Mouse (Mus musculus) mouse embryonic stem cell (cell line): ENCODE results near the gene Ccdc114.
"Not testable (repeated sequence)": the region's sequence is repeated elsewhere in the genome, so short reads cannot be mapped to it uniquely, and the experiment has no call there.

Experiments used
- in situ Hi-C, 2 experiments: fragments of 300-500 bp; cut with MboI; formaldehyde crosslinking; loops; 1 replicate in 1 of 2; 3 replicates in 1 of 2; pipeline ENCODE4 v1.14.3; 2019 to 2020; ENCODE audit warnings: low sequenced_read_pairs in 2 of 2, low pct_unique_long_range_greater_than_20kb in 1 of 2, mixed read lengths in 1 of 2; ENCODE audit not compliant: unreplicated experiment in 1 of 2

Gene Ccdc114

GRCm38 (mm10) chr7:45916056-45917003, 7.5 kb upstream of the Ccdc114 start:
- in situ Hi-C loops = no loop called here

GRCm38 (mm10) chr7:45917004-45917704, 6.7 kb upstream of the Ccdc114 start:
- in situ Hi-C loops = no loop called here

GRCm38 (mm10) chr7:45917926-45918325, 5.9 kb upstream of the Ccdc114 start:
- in situ Hi-C loops = no loop called here

GRCm38 (mm10) chr7:45919083-45919671, 4.7 kb upstream of the Ccdc114 start:
- in situ Hi-C loops = no loop called here

- in situ Hi-C loops = loop anchor here in 1 of 2 experiments (10.0 kb wide), 1 partner anchor 185 kb away; no protein-coding TSS in a partner anchor
Measured at GRCm38 (mm10) chr7:45919761-45920160, 4.1 kb upstream of the Ccdc114 start.

- in situ Hi-C loops = loop anchor here in 1 of 2 experiments (10.0 kb wide), 1 partner anchor 186 kb away; no protein-coding TSS in a partner anchor
Measured at GRCm38 (mm10) chr7:45920583-45921241, 3.2 kb upstream of the Ccdc114 start.

GRCm38 (mm10) chr7:45921242-45921621, 2.6 kb upstream of the Ccdc114 start, which contains the start of gene Emp3:
Gene Emp3, minus strand, starts transcription at chr7:45921404.
- in situ Hi-C loops = loop anchor here in 1 of 2 experiments (10.0 kb wide), 1 partner anchor 186 kb away; no protein-coding TSS in a partner anchor

- in situ Hi-C loops = loop anchor here in 1 of 2 experiments (10.0 kb wide), 1 partner anchor 187 kb away; no protein-coding TSS in a partner anchor
Measured at GRCm38 (mm10) chr7:45921950-45922600, 1.8 kb upstream of the Ccdc114 start.

- in situ Hi-C loops = loop anchor here in 1 of 2 experiments (10.0 kb wide), 1 partner anchor 188 kb away; no protein-coding TSS in a partner anchor
Measured at GRCm38 (mm10) chr7:45922928-45923761, 727 bp upstream of the Ccdc114 start.

- in situ Hi-C loops = loop anchor here in 1 of 2 experiments (10.0 kb wide), 1 partner anchor 190 kb away; no protein-coding TSS in a partner anchor
Measured at GRCm38 (mm10) chr7:45924429-45924816, 551 bp downstream of the Ccdc114 start.

GRCm38 (mm10) chr7:45928626-45929295, 4.9 kb downstream of the Ccdc114 start:
- in situ Hi-C loops = loop anchor here in 1 of 2 experiments (10.0 kb wide), 1 partner anchor 194 kb away; no protein-coding TSS in a partner anchor

- in situ Hi-C loops = loop anchor here in 1 of 2 experiments (10.0 kb wide), 1 partner anchor 195 kb away; no protein-coding TSS in a partner anchor
Measured at GRCm38 (mm10) chr7:45929688-45930087, 5.8 kb downstream of the Ccdc114 start.

- in situ Hi-C loops = not testable (repeated sequence)
Measured at GRCm38 (mm10) chr7:45933766-45934165, 9.9 kb downstream of the Ccdc114 start.

GRCm38 (mm10) chr7:45935114-45935513, 11.2 kb downstream of the Ccdc114 start:
- in situ Hi-C loops = no loop called here

GRCm38 (mm10) chr7:45939836-45940235, 16.0 kb downstream of the Ccdc114 start:
- in situ Hi-C loops = loop anchor here (5.0 kb wide), 2 partner anchors 57 to 72 kb away; no protein-coding TSS in a partner anchor

GRCm38 (mm10) chr7:45941986-45942385, 18.1 kb downstream of the Ccdc114 start:
- in situ Hi-C loops = loop anchor here (5.0 kb wide), 2 partner anchors 55 to 70 kb away; no protein-coding TSS in a partner anchor
